Mouse (Mus musculus): ENCODE results near the gene Alg5. TPM values are rescaled to one million over a fixed set of nuclear protein-coding genes. Genes with fewer than 3 reads are reported as not detected.
"Not testable (repeated sequence)": the region's sequence is repeated elsewhere in the genome, so short reads cannot be mapped to it uniquely, and the experiment has no call there.

Alg5 gene
- 10 to 100 TPM; 17.4 to 17.6 TPM for total RNA-seq (2021)

GRCm38 (mm10) chr3:54735247-54736046, at the start of gene Alg5, which contains the start of gene Exosc8:
Gene Alg5, plus strand, starts transcription at chr3:54735539.
Gene Exosc8, minus strand, starts transcription at chr3:54735393.
- intact Hi-C loops (cut with DNase I): loop anchor here (1.0 to 2.0 kb wide), 3 partner anchors 42 to 329 kb away; no protein-coding TSS in a partner anchor
- DNase-seq: peak; percentile 95 to 98

GRCm38 (mm10) chr3:54687245-54687644, 48.1 kb upstream of the Alg5 start:
- intact Hi-C loops (cut with DNase I): no loop called here
- DNase-seq: no peak

- intact Hi-C loops (cut with DNase I): loop anchor here (1.0 kb wide), 1 partner anchor 336 kb away; no protein-coding TSS in a partner anchor
- no peak for DNase-seq
These were observed 46.2 kb upstream of the Alg5 start for GRCm38 (mm10) chr3:54689091-54689490.

GRCm38 (mm10) chr3:54692202-54693055, 42.9 kb upstream of the Alg5 start, which contains the start of gene Supt20:
Gene Supt20, plus strand, starts transcription at chr3:54692807.
- intact Hi-C loops (cut with DNase I): loop anchor here (1.0 to 10.0 kb wide), 4 partner anchors 43 to 958 kb away; partner anchors contain the start of genes Alg5, Exosc8, Rfxap and Ufm1
- DNase-seq: peak; percentile 95 to 96

- DNase-seq: no peak
- intact Hi-C loops (cut with DNase I): loop anchor here (1.0 to 10.0 kb wide), 4 partner anchors 42 to 958 kb away; partner anchors contain the start of genes Alg5, Exosc8, Rfxap and Ufm1
These were observed 42.3 kb upstream of the Alg5 start for GRCm38 (mm10) chr3:54693056-54693415.

- intact Hi-C loops (cut with DNase I): loop anchor here (10.0 kb wide), 2 partner anchors 835 to 965 kb away; partner anchors contain the start of gene Ufm1
These were observed 35.5 kb upstream of the Alg5 start for GRCm38 (mm10) chr3:54699759-54700301.

GRCm38 (mm10) chr3:54704106-54704505, 31.2 kb upstream of the Alg5 start:
- DNase-seq; intact Hi-C loops (cut with DNase I): not testable (repeated sequence)

More at GRCm38 (mm10) chr3:54699759-54700301, 35.5 kb upstream of the Alg5 start:
- no peak for DNase-seq

- intact Hi-C loops (cut with DNase I): no loop called here
- DNase-seq: peak in 1 of 2 experiments; percentile 20
These were observed 26.4 kb upstream of the Alg5 start for GRCm38 (mm10) chr3:54708972-54709371.

- intact Hi-C loops (cut with DNase I): no loop called here
- DNase-seq: no peak
These were observed 21.1 kb upstream of the Alg5 start, which contains the start of gene Gm21958 for GRCm38 (mm10) chr3:54714253-54714652. Gene Gm21958, minus strand, starts transcription at chr3:54714353.

GRCm38 (mm10) chr3:54715461-54715860, 19.9 kb upstream of the Alg5 start:
- DNase-seq: no peak
- intact Hi-C loops (cut with DNase I): no loop called here

- intact Hi-C loops (cut with DNase I): no loop called here
- no peak for DNase-seq
These were observed 18.0 kb upstream of the Alg5 start for GRCm38 (mm10) chr3:54717348-54717747.

GRCm38 (mm10) chr3:54718947-54719346, 16.4 kb upstream of the Alg5 start:
- DNase-seq: no peak
- intact Hi-C loops (cut with DNase I): no loop called here

- intact Hi-C loops (cut with DNase I): no loop called here
These were observed 11.4 kb upstream of the Alg5 start for GRCm38 (mm10) chr3:54723741-54724500.

GRCm38 (mm10) chr3:54725344-54725743, 10.0 kb upstream of the Alg5 start:
- DNase-seq: no peak
- intact Hi-C loops (cut with DNase I): no loop called here

More at GRCm38 (mm10) chr3:54723741-54724500, 11.4 kb upstream of the Alg5 start:
- DNase-seq: no peak

- DNase-seq: no peak
- intact Hi-C loops (cut with DNase I): loop anchor here (1.0 kb wide), 1 partner anchor 16 kb away; no protein-coding TSS in a partner anchor
These were observed 7.8 kb upstream of the Alg5 start for GRCm38 (mm10) chr3:54727588-54727987.

- no peak for DNase-seq
- intact Hi-C loops (cut with DNase I): no loop called here
These were observed 7.2 kb upstream of the Alg5 start for GRCm38 (mm10) chr3:54728100-54728499.

GRCm38 (mm10) chr3:54731626-54732150, 3.7 kb upstream of the Alg5 start:
- intact Hi-C loops (cut with DNase I): no loop called here
- no peak for DNase-seq

- intact Hi-C loops (cut with DNase I): no loop called here
- no peak for DNase-seq
These were observed 3.0 kb upstream of the Alg5 start for GRCm38 (mm10) chr3:54732371-54732770.

Measured in heart, postnatal 10 days (tissue).